Mouse (Mus musculus): ENCODE data around the gene Ropn1l.

The Ropn1l gene

DNA sequence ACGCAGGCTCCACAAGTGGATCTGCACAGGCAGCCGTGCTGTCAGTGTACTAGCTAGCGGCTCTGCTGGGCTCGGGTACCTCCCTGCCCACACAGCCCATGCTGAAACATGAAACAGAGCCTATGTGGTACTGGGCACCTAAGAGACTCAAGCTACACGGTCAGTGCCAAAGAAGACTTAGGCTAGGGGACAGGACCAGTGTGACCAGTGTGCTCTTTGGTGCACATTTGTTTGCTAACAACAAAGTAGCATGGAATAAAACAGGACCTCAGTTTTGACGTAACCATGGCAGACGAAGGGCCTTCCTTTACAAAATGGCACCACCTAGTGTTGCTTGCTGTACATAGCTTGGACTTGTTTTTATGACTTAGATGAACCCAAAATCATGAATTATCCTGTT is 6.4 kb downstream of the Ropn1l start:
- DNase-seq (ENCODE audit: low read depth, low spot score), result peak; percentile 58

DNA sequence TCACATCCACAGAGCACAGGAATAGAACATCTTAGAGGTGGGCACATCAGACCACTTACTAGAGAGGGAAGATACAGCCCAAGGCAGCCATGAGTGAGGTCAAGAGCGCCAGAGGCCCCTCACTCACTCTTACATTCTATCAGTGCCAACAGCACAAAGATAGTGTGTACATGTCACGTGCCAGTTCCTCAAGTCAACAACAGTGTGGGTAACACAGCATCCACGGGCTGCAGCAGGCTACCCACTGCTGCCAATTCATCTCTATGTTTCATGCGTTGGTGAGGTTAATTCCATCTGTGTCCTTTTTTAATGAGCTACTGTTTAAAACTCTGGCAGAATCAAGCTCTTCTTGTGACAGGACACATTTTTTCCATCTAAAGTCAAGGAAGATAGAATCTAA is 10.8 kb downstream of the Ropn1l start:
- DNase-seq (ENCODE audit: low read depth, low spot score), result no peak

DNA sequence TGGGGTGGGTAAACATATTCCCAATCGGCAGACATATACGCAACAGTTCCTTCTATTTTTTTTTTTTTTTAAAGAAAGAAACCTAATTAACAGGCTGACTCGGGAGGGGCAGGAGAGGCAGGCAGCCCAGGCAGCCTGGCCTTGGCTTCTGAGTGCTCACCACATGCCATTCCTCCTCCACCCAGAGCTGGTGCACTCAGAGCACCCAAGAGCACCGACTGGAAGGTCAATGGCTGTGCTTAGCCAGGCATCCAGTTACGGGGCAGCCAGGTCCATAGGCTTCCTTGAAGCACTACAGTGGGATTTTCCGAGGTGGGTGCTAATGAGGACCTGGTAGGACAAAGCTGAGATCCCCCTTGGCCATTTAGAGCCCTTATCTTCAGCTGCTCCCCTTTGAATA is 11.5 kb downstream of the Ropn1l start:
- no peak for DNase-seq (ENCODE audit: low read depth, low spot score)

DNA sequence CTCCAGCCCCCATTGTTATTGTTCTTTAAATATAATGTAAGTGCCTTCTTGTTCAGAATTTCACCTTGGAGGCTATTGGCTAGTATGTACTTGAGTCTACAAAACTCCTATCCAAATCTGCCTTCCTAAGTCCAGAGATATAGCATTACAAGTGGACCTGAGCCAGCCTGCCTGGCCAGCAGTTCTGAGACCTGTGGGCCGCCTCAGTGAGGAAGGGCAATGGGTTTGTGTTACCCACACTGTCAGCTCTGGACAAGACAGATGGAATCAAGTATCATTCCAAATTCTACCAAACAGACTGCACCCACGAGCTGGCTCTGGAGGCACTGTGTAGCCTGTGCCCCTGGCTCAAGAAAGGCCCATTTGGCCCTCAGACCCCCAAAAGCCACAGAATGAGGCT is 16.7 kb downstream of the Ropn1l start:
- DNase-seq (ENCODE audit: low read depth, low spot score), result no peak

DNA sequence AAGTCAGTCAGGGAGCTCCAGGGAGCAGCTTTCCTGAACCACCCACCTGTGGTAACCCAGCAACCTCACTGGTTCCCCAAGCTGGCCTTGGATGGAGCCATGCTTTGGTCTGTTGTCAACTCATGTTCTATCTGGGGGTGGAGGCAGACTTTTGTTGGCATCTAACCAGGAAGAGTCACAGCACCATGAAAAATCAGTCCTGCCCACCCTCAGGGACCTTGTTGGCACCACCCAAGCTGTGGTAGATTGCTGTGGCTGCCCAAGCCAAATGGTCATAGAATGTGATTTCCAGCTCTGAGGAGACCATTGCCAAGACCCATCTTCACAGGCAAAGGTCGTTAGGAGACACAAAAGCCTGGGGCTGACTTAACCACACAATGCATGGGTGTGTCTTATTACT is 17.5 kb downstream of the Ropn1l start:
- DNase-seq (ENCODE audit: low read depth, low spot score), result no peak

DNA sequence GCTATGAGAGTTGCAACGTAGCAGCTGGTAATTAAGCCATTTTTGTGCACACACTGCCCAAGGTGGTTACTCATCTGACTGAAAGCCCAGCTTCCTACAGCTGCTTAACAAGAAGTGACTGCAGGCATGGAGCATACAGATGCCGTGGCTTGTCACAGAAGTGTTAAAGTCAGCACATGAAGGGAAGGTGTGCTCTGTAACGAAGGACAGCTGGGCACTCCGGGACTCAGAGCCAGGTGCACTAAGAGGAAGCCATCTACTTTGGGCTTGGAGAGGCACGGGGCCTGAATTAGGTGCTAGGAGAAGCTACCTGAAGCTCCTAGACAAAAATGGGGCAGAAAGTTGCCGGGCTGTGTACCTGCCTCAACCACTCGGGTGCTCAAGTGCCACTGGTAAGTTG is 19.8 kb downstream of the Ropn1l start:
- no peak for DNase-seq (ENCODE audit: low read depth, low spot score)

DNA sequence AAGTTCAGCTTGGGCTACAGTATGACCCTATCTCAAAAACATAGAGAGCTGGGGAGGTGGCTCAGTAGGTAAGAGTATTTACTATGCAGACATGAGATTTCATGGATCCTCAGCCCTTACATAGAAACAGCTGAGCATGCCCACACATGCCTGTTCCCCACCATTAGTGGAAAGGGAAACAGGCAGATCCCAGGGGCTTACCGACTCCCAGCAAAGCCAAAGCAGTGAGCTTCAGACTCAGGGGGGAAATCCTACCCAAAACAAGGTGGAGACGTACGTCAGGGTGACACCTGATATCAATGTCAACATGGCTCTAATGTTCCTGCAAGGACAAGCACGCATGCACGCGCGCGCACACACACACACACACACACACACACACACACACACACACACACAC is 21.7 kb downstream of the Ropn1l start:
- DNase-seq (ENCODE audit: low read depth, low spot score), result no peak

DNA sequence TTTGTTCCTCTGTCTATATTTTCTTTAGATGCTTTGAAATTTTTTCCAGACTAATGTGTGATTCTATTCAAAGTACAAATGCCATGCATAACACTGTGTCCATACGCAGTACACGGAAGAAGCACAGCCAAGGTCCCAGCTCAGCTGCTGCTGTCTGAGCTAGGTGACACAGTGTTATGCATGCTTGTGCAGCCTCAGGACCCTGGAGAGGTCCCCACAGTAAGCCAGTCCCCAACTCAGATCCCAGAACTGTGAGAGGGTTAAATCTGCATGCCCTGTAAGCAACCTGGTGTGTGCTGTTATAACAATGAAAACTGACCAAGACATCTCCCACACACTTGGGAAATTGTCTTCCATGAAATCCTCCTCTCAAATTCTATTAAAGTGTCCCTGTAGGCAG is 23.5 kb downstream of the Ropn1l start:
- no peak for DNase-seq (ENCODE audit: low read depth, low spot score)

DNA sequence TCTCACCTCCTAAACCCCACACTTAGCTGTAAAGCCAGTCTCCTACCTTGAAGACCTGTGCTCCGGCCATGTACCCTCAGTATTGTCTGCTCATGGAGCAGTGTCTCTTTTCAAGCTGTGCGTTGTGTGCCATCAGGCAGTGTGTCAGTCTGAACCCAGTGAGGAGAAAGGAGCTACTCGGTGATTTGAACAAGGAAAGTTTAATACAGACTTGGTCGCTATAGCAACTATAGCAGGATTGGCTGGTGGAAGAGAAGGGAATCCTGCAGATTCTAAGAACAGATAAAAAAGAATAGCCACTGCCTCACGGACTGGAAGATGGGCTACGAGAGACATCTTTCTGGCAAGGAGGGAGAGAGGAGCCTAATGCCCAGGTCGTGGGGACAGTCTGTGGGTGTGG is 24.1 kb downstream of the Ropn1l start:
- DNase-seq (ENCODE audit: low read depth, low spot score), result no peak

DNA sequence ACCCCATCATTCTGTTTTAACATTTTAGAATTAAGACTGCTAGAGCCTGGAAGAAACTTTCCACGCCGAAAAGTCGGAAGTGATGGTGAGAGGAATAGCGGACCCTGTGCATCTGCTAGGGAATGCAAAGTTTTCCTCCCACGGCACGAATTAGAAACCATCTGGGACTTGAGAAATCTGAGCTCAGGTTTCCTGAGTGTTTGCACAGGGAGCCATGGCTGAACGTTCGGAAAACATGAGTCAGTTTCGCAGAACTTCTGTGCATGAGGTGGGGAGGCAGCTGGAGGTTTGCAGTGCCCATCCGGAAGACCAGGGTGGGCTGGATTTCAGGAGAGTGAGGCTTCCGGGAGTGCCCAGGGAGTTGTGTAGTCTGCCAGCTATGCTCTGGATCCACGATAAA is 25.0 kb downstream of the Ropn1l start:
- DNase-seq (ENCODE audit: low read depth, low spot score), result no peak

DNA sequence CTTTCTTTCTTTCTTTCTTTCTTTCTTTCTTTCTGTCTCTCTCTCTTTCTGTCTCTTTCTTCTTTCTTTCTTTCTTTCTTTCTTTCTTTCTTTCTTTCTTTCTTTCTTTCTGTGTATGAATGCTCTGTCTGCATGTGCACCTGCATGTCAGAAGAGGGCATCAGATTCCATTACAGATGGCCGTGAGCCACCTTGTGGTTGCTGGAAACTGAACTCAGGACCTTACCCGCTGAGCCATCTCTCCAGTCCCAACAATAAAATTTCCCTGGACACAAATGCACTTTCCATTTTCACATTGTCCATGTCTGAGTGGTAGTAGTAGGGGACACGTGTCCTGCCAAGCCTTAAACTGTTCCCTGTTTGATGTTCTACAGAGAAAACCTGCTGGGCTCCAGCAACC is 26.1 kb downstream of the Ropn1l start:
- DNase-seq (ENCODE audit: low read depth, low spot score), result no peak

DNA sequence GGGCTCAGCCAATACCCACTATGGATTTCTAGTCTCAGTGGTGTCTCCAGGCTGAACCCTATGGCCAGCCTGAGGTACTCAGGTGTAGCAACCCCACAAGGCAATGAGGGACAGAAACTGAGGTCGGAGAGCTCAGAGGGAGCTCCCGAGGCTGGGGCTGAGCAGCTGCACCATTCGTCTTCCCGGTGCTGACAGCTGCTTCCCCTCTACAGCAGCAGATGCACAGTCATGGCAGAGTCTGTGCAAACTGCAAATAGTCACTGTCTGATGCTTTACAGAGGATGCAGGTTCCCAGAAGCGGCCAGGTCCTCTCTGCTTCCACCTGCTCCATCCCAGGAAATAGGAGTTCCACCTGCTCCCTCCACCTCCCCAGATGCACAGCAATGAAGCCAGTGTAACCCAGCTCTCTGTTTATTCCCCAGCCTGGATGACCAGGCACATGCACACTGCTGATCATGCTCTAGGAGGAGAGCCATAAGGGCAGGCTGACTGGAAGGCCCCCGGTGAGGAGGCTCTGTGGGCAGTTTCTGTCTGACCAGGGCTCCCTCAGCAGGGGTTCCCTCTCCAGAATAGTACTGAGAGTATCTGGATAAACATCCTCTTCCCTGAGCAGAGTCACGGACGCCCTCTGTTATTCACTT is 27.4 kb downstream of the Ropn1l start:
- DNase-seq (ENCODE audit: low read depth, low spot score), result no peak

DNA sequence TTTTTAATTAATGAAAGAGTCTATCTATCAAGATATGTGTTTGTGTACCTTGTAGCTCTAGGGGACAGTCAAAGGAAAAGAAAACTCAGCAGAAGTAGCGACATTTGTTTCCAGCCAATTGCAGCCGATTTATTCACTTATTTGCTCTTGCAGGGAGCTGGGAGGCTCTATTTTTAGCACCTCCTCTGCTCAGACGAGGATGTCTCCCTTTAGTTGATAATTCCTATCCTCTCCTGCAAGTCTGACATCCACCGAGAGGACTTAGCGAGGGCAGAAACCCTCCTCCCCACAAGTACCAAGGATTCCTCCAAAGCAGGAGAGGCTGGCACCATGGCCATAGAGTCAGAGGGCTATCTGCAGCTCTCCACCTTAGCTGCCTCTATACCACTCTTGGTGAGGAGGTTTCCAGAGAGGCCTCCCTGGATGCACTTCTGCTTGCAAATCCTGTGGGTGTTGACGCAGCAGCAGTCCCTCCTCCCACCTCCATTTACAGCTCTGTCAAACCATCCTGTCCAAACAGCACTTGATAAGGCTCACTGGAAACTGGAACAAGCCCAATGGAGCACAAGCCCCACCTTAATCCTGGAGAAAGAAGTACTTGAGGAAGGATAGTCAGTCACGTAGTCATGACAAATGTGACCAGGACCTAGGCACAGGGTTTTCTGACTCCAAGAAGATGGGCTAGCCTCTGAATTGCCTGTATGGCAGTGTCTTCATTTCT is 30.7 kb downstream of the Ropn1l start:
- no peak for DNase-seq (ENCODE audit: low read depth, low spot score)

DNA sequence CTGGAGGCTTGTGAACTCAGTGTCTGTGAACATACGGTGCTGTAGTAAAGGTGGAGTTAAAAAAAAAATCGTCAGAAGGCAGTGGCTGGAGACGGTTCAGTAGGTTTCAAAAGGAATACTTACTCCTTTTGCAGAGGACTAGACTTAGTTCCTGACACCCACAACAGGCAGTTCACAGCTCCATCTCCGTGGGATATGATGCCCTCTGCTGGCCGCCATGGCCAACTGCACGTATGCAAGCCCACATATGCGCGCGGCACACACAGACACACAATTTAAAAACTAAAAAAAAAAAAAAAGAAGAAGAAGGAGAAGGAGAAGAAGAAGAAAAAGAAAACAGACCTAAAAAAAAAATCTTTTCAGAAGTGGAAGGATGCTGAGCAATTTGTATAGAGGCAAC is 34.5 kb downstream of the Ropn1l start:
- DNase-seq (ENCODE audit: low read depth, low spot score), result peak; percentile 71

DNA sequence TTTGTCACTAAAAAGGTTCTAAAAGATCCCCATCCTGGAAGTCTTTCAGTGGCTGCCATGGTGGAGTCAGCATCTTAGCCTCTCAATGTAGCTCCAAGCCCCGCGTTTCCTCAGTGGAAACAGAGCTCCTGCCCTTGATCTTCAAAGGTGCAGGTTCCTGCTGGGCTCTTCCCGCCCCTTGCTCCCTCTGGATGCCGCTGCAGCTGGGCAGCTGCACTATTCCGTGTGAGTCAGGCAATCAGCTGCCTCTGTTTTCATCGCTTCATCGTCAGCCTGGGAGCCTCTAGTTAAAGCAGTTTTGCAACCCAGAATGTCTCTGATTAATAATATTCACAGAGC is 34.9 kb downstream of the Ropn1l start:
- DNase-seq (ENCODE audit: low read depth, low spot score), result no peak

DNA sequence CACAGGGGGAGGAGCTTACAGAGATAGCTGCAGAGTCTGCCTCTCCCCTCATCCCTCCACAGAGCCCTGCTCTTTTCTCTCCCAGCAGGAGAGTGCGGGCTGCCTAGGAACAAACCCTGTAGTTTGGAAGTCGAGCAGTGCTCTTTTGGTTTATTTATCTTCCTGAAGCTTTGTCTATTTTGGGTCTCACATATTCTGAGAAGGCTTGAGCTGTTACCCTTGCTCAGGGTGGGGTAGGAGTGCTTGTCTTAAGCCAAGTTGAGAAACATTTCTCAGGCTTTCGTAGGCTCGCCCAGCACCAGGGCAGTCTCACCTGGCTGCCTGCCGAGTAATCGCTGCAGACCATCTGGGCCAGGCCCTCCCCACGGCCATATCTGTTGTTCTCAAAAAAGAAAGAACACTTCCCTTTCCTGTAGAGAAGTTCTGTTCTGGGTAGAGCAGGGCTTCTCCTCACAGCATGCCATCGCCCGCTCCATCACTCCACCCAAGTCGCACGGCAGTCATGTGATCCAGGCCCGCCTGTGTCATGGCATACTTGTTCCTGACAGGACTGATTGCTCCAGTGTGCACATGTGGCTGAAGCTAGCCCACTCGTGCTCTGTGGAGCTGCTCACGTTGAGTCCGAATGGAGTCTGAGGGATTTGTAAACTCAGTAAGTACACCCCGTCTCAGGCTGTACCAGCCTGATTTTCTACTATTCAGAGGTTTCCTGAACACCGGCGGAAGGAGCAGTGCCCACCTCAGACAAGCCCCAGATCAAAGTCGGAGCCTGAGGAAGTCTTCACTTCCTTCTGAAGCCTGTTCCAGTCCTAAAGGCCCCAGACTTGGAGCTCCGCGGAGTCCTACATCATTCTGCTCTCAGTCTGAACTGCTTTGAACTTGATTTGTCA is 35.5 kb downstream of the Ropn1l start:
- DNase-seq (ENCODE audit: low read depth, low spot score), result peak; percentile 36

DNA sequence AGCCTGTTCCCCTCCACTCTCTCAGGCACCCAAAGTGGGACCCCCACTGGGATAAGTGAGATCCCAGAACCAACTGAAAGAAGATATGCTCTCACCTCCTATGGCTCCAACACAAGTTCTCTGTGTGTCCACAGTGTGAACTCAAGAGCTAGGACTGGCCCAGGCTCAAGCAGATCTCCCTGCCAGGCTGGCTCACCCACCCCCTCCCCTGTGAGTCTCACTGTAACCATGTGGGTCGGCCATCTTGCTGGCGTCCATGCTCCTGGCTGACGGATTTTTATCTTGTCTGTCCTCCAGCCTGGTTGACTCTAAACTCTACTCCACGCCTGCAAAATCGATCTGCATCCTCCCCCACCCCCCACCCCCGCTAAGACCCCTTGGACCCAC is 36.1 kb downstream of the Ropn1l start:
- no peak for DNase-seq (ENCODE audit: low read depth, low spot score)

DNA sequence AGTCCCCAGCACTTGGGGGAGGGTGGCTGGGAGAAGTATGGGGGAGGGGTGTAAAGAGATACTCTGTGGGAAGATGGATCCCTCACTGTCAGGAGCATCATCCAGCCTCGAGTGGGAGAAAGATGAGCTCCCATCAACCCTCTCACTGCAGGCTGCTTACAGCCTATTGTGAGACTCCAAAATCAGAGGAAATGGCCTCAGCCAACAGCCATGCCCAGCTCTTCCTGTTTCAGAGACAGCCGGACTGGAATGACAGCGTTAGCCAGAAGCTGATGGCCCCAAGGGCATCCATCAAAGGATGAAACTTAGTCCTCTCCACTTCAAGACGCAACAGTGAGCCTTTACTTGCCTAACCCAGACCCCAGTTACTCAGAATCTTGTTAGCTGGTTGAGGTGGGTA is 38.4 kb downstream of the Ropn1l start:
- no peak for DNase-seq (ENCODE audit: low read depth, low spot score)

DNA sequence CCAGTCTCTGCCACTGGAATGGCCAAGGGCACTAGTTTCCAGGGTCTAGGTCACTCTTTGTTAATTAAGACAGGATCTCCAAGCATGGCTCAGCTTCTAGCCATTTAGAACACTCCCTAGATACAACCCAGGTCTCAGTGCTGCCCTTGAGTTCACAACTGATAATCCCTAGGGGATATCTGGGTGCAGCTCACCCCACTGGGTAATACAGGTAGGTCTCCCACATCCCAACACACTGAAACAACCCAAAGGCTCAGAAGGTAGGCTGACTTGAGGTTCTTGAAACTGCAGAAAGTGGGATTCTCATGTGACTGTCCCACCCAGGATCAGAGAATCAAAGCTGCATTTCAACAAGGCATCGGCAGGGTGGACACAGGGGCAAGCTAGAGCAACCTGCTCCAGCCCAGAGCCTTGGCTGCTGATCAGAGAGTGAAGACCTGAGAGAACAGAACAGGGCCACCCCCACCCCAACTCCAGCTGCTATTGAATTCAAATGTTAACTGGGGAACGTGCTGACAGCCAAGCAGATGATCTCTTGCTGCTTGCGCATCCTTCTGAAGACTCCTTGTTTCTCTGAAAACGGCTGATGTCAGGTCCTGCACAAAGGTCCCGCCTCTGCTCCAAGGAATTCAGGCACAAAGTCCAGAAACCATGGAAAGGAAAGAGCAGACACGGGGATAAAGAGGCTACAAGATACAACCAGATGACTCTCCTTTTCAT is 39.2 kb downstream of the Ropn1l start:
- no peak for DNase-seq (ENCODE audit: low read depth, low spot score)

DNA sequence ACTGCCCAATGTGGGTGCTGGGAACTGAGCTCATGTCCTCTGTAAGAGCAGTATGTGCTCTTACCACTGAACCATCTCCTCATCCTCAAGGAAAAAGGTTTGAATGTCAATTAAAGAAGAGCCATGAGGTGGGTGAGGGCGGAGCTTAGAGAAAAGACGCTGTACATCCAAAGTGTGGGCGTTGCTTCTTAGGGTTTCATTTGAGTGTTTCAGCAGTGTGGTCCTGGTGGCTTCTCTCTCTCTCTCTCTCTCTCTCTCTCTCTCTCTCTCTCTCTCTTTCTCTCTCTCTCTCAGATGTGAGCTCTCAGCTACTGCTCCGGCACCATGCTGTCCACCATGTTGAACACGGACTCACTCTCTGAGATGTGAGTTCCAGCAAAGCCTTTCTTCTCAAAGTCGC is 39.9 kb downstream of the Ropn1l start:
- DNase-seq (ENCODE audit: low read depth, low spot score), result no peak

DNA sequence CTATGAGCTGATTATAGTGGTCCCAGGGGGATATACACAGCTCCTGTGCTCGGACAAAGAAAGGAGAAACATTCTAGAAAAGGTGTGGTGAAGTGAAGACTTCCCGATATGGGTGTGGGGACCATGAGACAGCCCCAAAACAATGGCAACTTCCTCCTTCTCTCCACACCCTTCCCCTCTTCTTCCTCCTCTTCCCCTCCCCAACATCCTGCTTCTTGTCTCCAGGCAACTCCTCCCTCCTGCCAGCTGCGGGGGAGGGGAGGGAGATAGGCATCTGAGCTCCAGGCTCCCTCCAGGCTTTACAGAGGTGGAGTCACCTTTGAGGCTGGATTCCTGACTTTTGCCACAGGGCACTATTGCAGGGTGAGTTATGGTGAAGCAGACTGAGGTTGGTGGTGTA is 40.6 kb downstream of the Ropn1l start:
- no peak for DNase-seq (ENCODE audit: low read depth, low spot score)

DNA sequence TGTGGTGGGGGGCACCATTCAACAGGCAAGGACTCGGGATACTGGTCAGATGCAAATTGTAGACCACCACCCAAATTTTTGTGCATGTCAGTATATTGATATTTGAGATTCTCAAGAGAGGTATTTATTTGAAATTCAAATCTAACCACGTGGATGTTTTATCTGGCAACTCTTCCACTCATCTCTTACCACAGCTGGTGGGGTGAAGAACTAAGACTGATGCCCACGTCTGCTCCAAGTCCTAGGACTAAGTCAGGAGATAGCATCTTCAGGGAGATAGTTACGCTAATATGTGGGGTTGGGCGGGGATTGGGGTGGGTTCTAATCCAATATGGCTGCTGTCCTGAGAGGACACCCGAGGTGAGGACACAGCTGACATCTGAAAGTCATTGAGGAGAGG is 41.1 kb downstream of the Ropn1l start:
- no peak for DNase-seq (ENCODE audit: low read depth, low spot score)

Data from CD4-positive, CD25-positive, alpha-beta regulatory T cell, adult 2 months (primary cell).